Mouse (Mus musculus): Measurements from ENCODE around the gene Klk11. TPM values are rescaled to one million over a fixed set of nuclear protein-coding genes. Genes with fewer than 3 reads are reported as not detected.

The Klk11 gene
- polyA plus RNA-seq, 1 experiment from 2014 or later, result not detected

DNA sequence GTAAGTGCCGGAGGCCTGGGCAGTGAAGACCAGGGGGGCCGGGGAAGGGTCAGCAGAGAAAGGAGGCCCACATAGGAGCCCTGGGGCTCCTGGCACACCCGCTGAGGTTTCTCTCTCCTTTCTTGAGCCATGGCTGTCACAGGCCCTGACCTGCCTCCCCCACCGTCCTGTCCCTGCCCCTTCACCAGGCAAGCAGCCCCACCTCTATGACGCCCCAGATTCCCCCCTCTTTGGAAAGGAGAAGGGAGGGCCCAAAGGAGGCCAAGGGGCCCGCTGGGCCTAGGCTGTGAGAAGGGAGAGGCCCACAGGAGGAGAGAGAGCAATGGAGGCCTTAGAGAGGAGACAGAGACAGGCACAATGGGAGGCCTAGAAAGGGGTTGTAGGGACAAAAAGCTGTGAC, 398 bp downstream of the Klk11 start:
- no peaks in the 10 kb centered on the region for H3K27me3 ChIP-seq (ENCODE audit: control insufficient read depth, insufficient read depth, low read length)
- no peaks in the 10 kb centered on the region for H3K4me1 ChIP-seq (ENCODE audit: control insufficient read depth, insufficient read depth, low read length)
- H3K4me2 ChIP-seq, result no peak overlapping the region
- no peak overlapping the region for H3K9ac ChIP-seq (ENCODE audit: low read depth, low read length)
- no peak for ATAC-seq (replicated peaks; ENCODE audit: insufficient number of reproducible peaks, low FRiP score, low TSS enrichment)
- no peaks in the 10 kb centered on the region for H3K9me3 ChIP-seq (replicated peaks; ENCODE audit: control insufficient read depth, low read length)
- WGBS (ENCODE audit: insufficient replicate concordance), result 60% methylated on average over 6 of the region's 6 CpGs
- no peaks in the 10 kb centered on the region for H3K36me3 ChIP-seq (ENCODE audit: control insufficient read depth, insufficient read depth, low read length)
- no peak overlapping the region for H3K27ac ChIP-seq (ENCODE audit: low read depth, low read length)
- no peak overlapping the region for H3K4me3 ChIP-seq (ENCODE audit: low read depth, low read length)

DNA sequence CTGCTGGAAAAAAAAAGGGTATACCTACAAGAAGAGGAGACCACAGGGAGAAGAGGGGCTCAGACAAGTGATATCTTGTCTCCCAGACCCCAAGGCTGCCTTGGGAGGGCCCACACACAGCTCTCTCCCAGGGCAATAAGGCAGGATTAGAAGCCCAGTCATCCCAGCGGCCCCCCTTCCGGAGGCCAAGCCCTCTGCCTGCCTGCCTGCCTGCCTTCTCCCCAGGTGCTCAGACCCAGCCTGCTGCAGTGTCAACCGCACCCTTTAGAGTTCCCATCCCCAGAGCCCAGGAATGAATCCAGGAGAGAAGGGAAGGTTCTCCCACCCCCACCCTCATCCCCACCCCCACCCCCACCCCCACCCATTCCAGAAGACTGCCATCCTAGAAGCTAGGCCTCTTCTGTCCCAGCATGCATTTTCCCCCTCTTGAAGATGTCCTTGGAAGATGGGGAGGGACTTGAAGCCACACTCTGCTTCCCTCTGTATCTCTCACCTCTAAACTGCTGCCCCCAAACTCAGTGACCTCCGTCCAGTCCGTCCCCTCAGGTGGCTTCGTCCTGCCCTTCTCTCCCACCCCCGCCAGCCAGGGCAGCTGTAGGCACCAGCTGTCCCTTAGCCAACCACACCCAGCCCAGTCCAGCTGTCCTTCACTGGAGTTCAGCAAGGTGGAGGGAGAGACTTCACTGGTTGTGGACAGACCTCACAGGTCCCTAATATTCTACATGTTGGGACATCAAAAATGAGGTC, 1.1 kb downstream of the Klk11 start:
- H3K36me3 ChIP-seq (ENCODE audit: control insufficient read depth, insufficient read depth, low read length), result no peaks in the 10 kb centered on the region
- 48% methylated on average over 7 of the region's 7 CpGs for WGBS (ENCODE audit: insufficient replicate concordance)
- no peaks in the 10 kb centered on the region for H3K9me3 ChIP-seq (replicated peaks; ENCODE audit: control insufficient read depth, low read length)
- H3K4me1 ChIP-seq (ENCODE audit: control insufficient read depth, insufficient read depth, low read length), result no peaks in the 10 kb centered on the region
- H3K9ac ChIP-seq (ENCODE audit: low read depth, low read length), result no peak overlapping the region
- no peak for ATAC-seq (replicated peaks; ENCODE audit: insufficient number of reproducible peaks, low FRiP score, low TSS enrichment)
- H3K4me3 ChIP-seq (ENCODE audit: low read depth, low read length), result no peak overlapping the region
- H3K27ac ChIP-seq (ENCODE audit: low read depth, low read length), result no peak overlapping the region
- no peaks in the 10 kb centered on the region for H3K27me3 ChIP-seq (ENCODE audit: control insufficient read depth, insufficient read depth, low read length)
- H3K4me2 ChIP-seq, result no peak overlapping the region

DNA sequence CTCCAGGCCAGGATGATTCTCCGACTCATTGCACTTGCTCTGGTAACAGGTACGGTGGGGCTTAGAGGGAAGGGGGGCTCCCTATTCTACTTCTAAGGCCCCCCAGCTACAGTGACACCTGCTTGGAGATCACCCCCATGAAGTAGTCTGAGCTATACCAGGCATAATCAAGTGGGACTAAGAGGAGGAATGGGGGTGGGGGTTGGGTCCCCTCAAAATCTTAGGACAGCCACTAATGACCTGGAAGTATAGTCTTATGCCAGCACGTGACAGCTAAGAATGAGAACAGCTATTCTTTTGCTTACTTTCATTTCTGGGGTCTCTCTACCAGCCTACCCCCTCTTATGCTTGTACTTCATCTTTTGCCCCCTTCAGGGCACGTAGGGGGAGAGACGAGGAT, 2.1 kb downstream of the Klk11 start:
- no peaks in the 10 kb centered on the region for H3K9me3 ChIP-seq (replicated peaks; ENCODE audit: control insufficient read depth, low read length)
- no peaks in the 10 kb centered on the region; the same call in 1 of the 2 replicates for H3K27me3 ChIP-seq (ENCODE audit: control insufficient read depth, insufficient read depth, low read length)
- no peaks in the 10 kb centered on the region for H3K4me1 ChIP-seq (ENCODE audit: control insufficient read depth, insufficient read depth, low read length)
- WGBS (ENCODE audit: insufficient replicate concordance), result 79% methylated on average over 5 of the region's 5 CpGs
- H3K4me3 ChIP-seq (ENCODE audit: low read depth, low read length), result no peak overlapping the region
- ATAC-seq (replicated peaks; ENCODE audit: insufficient number of reproducible peaks, low FRiP score, low TSS enrichment), result no peak
- H3K27ac ChIP-seq (ENCODE audit: low read depth, low read length), result no peak overlapping the region
- H3K9ac ChIP-seq (ENCODE audit: low read depth, low read length), result no peak overlapping the region
- H3K36me3 ChIP-seq (ENCODE audit: control insufficient read depth, insufficient read depth, low read length), result no peaks in the 10 kb centered on the region
- H3K4me2 ChIP-seq, result no peak overlapping the region

DNA sequence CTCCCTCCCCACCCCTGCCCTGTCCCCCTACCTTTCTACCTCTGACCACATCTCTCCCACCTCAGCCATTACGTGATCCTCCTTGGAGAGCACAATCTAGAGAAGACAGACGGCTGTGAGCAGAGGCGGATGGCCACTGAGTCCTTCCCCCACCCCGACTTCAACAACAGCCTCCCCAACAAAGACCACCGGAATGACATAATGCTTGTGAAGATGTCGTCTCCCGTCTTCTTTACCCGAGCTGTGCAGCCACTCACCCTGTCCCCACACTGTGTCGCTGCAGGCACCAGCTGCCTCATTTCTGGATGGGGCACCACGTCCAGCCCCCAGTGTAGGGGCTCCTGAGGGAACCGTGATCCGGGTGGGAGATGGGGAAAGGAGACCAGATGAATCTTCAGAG, 3.0 kb downstream of the Klk11 start:
- Histone ChIP-seq H3K9ac (ENCODE audit: low read depth, low read length) (no peak overlapping the region), H3K4me3 (ENCODE audit: low read depth, low read length) (no peak overlapping the region), H3K4me1 (ENCODE audit: control insufficient read depth, insufficient read depth, low read length) (no peaks in the 10 kb centered on the region), H3K9me3 (replicated peaks; ENCODE audit: control insufficient read depth, low read length) (no peaks in the 10 kb centered on the region), H3K27ac (ENCODE audit: low read depth, low read length) (no peak overlapping the region), H3K27me3 (ENCODE audit: control insufficient read depth, insufficient read depth, low read length) (no peaks in the 10 kb centered on the region; the same call in 1 of the 2 replicates), H3K36me3 (ENCODE audit: control insufficient read depth, insufficient read depth, low read length) (no peaks in the 10 kb centered on the region), H3K4me2 (no peak overlapping the region)
- no peak for ATAC-seq (replicated peaks; ENCODE audit: insufficient number of reproducible peaks, low FRiP score, low TSS enrichment)
- 76% methylated on average over 12 of the region's 12 CpGs for WGBS (ENCODE audit: insufficient replicate concordance)

DNA sequence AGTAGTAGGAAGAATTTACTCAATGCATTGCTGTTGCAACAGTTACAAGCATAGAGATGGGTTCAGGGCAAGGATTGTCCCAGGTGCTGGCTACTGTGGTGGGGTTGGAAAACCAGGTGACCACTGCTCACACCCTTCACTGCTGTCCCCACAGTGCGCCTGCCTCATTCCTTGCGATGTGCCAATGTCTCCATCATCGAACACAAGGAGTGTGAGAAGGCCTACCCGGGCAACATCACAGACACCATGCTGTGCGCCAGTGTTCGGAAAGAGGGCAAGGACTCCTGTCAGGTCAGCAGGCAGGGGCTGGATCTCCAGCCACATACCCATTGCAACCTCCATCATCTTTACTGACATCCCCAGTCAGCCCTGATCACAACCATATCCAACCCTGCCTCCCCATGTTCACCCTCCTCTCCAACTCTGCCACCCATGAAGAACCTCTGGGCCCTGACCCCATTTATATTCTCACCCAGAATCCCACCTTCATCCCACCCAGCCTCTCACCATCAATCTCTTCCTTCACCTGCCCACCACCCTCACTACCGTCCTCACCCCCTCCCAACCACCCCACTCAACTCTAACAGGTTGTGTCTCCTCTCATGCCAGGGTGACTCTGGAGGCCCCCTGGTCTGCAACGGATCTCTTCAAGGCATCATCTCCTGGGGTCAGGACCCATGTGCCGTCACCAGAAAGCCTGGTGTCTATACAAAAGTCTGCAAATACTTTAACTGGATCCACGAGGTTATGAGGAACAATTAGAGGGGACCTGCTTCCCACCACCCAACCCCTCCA, 4.0 kb downstream of the Klk11 start:
- Histone ChIP-seq H3K9ac (ENCODE audit: low read depth, low read length) (no peak overlapping the region), H3K36me3 (ENCODE audit: control insufficient read depth, insufficient read depth, low read length) (no peaks in the 10 kb centered on the region), H3K27ac (ENCODE audit: low read depth, low read length) (no peak overlapping the region), H3K4me1 (ENCODE audit: control insufficient read depth, insufficient read depth, low read length) (no peaks in the 10 kb centered on the region), H3K9me3 (replicated peaks; ENCODE audit: control insufficient read depth, low read length) (no peaks in the 10 kb centered on the region), H3K4me2 (no peak overlapping the region), H3K4me3 (ENCODE audit: low read depth, low read length) (no peak overlapping the region), H3K27me3 (ENCODE audit: control insufficient read depth, insufficient read depth, low read length) (peaks cover 5% of the 10 kb centered on the region)
- 80% methylated on average over 10 of the region's 10 CpGs for WGBS (ENCODE audit: insufficient replicate concordance)
- ATAC-seq (replicated peaks; ENCODE audit: insufficient number of reproducible peaks, low FRiP score, low TSS enrichment), result no peak

DNA sequence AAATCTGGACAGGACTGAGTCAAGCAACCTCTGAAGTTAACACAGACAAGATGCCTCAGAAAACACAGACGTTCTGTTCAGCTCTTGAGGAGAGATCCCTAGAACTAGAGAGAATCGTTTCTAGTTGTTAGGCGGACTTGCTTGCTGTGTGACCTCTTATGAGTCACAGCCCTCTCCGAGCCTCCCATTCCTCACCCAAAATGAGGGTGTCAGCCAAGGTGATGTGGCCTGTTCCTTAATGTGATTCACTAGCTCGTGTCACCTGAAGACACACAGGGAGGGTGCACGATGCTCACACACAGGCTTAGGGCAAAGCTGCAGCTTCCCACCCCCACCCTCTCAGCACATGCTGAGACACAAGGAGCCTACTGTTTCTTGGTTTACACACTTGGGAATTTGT, 5.8 kb downstream of the Klk11 start:
- Histone ChIP-seq H3K36me3 (ENCODE audit: control insufficient read depth, insufficient read depth, low read length) (no peaks in the 10 kb centered on the region), H3K4me2 (no peak overlapping the region), H3K9me3 (replicated peaks; ENCODE audit: control insufficient read depth, low read length) (no peaks in the 10 kb centered on the region), H3K4me3 (ENCODE audit: low read depth, low read length) (no peak overlapping the region), H3K9ac (ENCODE audit: low read depth, low read length) (no peak overlapping the region), H3K27me3 (ENCODE audit: control insufficient read depth, insufficient read depth, low read length) (peaks cover 16% of the 10 kb centered on the region), H3K4me1 (ENCODE audit: control insufficient read depth, insufficient read depth, low read length) (no peaks in the 10 kb centered on the region), H3K27ac (ENCODE audit: low read depth, low read length) (no peak overlapping the region)
- 61% methylated on average over 6 of the region's 6 CpGs for WGBS (ENCODE audit: insufficient replicate concordance)
- no peak for ATAC-seq (replicated peaks; ENCODE audit: insufficient number of reproducible peaks, low FRiP score, low TSS enrichment)

DNA sequence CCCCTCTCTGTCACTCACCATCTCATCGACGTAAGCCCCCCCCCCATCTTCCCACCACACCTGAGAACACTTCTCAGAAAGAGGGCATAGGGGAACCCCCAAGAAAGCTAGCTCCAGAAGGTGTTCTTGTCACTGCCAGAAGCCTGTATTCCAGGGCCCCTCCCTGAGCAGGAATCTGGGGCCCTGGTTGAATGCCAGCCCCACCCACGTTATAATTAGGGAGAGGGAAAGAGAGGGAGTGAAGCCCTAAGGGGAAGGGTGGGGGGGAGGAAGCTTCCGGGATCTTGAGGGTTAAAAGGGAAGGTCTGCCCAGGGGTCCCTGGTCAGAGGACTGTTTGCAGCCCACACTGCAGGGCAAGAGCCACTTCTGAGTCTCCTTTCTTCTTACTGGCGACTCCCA, 6.3 kb downstream of the Klk11 start, which contains the start of gene Klk10:
Klk10 (plus strand) TSS at position 290 of the 400 bp plus-strand sequence.
- Histone ChIP-seq H3K36me3 (ENCODE audit: control insufficient read depth, insufficient read depth, low read length) (no peaks in the 10 kb centered on the region), H3K4me1 (ENCODE audit: control insufficient read depth, insufficient read depth, low read length) (no peaks in the 10 kb centered on the region), H3K27me3 (ENCODE audit: control insufficient read depth, insufficient read depth, low read length) (peaks cover 16% of the 10 kb centered on the region), H3K9me3 (replicated peaks; ENCODE audit: control insufficient read depth, low read length) (no peaks in the 10 kb centered on the region), H3K9ac (ENCODE audit: low read depth, low read length) (no peak within 1 kb of the TSS), H3K4me2 (no peak within 1 kb of the TSS), H3K4me3 (ENCODE audit: low read depth, low read length) (no peak within 1 kb of the TSS), H3K27ac (ENCODE audit: low read depth, low read length) (no peak within 1 kb of the TSS)
- no peak for ATAC-seq (replicated peaks; ENCODE audit: insufficient number of reproducible peaks, low FRiP score, low TSS enrichment)
- 59% methylated on average over 5 of the region's 5 CpGs for WGBS (ENCODE audit: insufficient replicate concordance)

DNA sequence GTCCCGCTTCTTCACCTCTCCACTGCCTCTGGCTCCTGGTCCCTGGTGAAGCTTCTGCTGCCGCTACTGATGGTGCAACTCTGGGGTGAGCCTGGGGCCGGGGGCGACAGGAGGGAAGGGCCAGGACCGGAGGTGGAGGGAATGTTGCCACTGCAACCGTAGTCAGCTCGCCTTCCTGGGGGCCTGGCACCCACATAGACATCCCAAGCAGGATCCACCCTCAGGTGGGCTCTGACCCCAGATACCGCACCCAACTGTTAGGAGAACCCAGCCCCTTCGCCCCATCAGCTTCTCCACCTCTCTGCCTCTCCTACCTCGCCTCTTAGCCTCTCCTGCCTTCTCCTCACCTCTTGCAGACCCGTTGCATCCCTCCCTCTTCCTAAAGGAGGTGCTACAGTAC, 7.1 kb downstream of the Klk11 start:
- WGBS (ENCODE audit: insufficient replicate concordance), result 72% methylated on average over 11 of the region's 11 CpGs
- Histone ChIP-seq H3K36me3 (ENCODE audit: control insufficient read depth, insufficient read depth, low read length) (no peaks in the 10 kb centered on the region), H3K27me3 (ENCODE audit: control insufficient read depth, insufficient read depth, low read length) (peaks cover 16% of the 10 kb centered on the region), H3K4me3 (ENCODE audit: low read depth, low read length) (no peak overlapping the region), H3K9ac (ENCODE audit: low read depth, low read length) (no peak overlapping the region), H3K27ac (ENCODE audit: low read depth, low read length) (no peak overlapping the region), H3K4me2 (no peak overlapping the region), H3K9me3 (replicated peaks; ENCODE audit: control insufficient read depth, low read length) (no peaks in the 10 kb centered on the region), H3K4me1 (ENCODE audit: control insufficient read depth, insufficient read depth, low read length) (no peaks in the 10 kb centered on the region)
- ATAC-seq (replicated peaks; ENCODE audit: insufficient number of reproducible peaks, low FRiP score, low TSS enrichment), result no peak
